Mouse (Mus musculus) lung, embryonic 14.5 days (tissue): ENCODE data around the gene Irs2. TPM values are rescaled to one million over a fixed set of nuclear protein-coding genes. Genes with fewer than 3 reads are reported as not detected.

Experiments used
- ATAC-seq: fragments of 200-750 bp; cut with Nextera tagmentation; 2 replicates; pipeline ENCODE4 v1.8.0; 2017; ENCODE audit warnings: mild to moderate bottlenecking, moderate TSS enrichment, moderate library complexity; ENCODE audit not compliant: insufficient read depth
- DNase-seq: peaks from one replicate; pipeline ENCODE4 v3.0.0-alpha.2; 2015
- H3K27ac ChIP-seq: fragments of 300-500 bp; sonication (generic); 2 replicates; pipeline ENCODE4 v1.5.1; 2014; ENCODE audit warnings: low read depth, mild to moderate bottlenecking, moderate library complexity
- H3K27me3 ChIP-seq: fragments of 300-500 bp; sonication (generic); 2 replicates; pipeline ENCODE4 v1.6.1; 2014; ENCODE audit warnings: low read length, control low read depth; ENCODE audit not compliant: insufficient read depth
- H3K36me3 ChIP-seq: fragments of 300-500 bp; sonication (generic); 2 replicates; pipeline ENCODE4 v1.6.1; 2014; ENCODE audit warnings: control low read depth; ENCODE audit not compliant: insufficient read depth
- H3K4me1 ChIP-seq: fragments of 300-500 bp; sonication (generic); 2 replicates; pipeline ENCODE4 v1.6.1; 2014; ENCODE audit warnings: antibody characterized with exemption, control low read depth; ENCODE audit not compliant: insufficient read depth
- H3K4me2 ChIP-seq: fragments of 300-500 bp; sonication (generic); 2 replicates; pipeline ENCODE4 v1.6.1; 2014; ENCODE audit warnings: mild to moderate bottlenecking
- H3K4me3 ChIP-seq: fragments of 300-500 bp; sonication (generic); 2 replicates; pipeline ENCODE4 v1.5.1; 2014; ENCODE audit warnings: low read depth, low read length
- H3K9ac ChIP-seq: fragments of 300-500 bp; sonication (generic); 2 replicates; pipeline ENCODE4 v1.6.1; 2014
- H3K9me3 ChIP-seq: fragments of 300-500 bp; sonication (generic); 2 replicates; pipeline ENCODE4 v1.6.1; 2016; ENCODE audit warnings: low read depth, low read length, control low read depth
- CTCF ChIP-seq: IDR thresholded peaks from 2 replicates; pipeline ENCODE4 v1.5.1; 2016; ENCODE audit warnings: antibody characterized with exemption, low read depth
- WGBS: fragments of 180-500 bp; shearing (Covaris S2); extraction: QIAGEN DNeasy Blood & Tissue Kit; methylation state at CpG from one replicate; pipeline ENCODE4 v1.1.7; 2014; 5-methylcytosine and 5-hydroxymethylcytosine counted together
- polyA plus RNA-seq: library from polyadenylated mRNA; unstranded; fragments of >200 nt; fragmentation: Nextera tagmentation; extraction: Ambion mirVana; gene quantifications from 2 replicates; pipeline ENCODE4 v1.2.1, GENCODE M21; 2014

Gene Irs2
- polyA plus RNA-seq, 1 experiment from 2014 or later, result 5.7 TPM

DNA sequence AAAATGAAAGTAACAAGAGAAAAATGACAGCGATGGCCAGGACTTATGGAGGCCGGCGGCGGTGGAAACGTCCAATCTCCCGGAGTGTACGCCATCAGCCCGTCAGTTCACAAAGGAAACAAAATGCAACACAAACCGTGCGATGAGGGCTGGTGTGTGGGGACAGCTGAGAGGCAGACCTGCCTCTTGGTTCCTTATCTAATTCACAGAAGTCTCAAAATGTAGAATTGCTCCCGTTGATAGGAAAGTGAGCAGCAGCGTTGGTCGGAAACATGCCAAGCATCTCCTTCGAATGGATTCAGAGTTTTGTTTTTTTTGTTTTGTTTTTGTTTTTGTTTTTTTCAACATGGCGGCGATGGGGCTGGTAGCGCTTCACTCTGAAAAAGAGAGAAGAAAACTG lies 21.6 kb downstream of the Irs2 start:
- no peaks in the 10 kb centered on the region for H3K9me3 ChIP-seq
- no peak for ATAC-seq
- H3K9ac ChIP-seq, result no peak overlapping the region
- H3K27ac ChIP-seq, result no peak overlapping the region
- peaks cover 10% of the 10 kb centered on the region for H3K4me1 ChIP-seq
- H3K4me3 ChIP-seq, result no peak overlapping the region
- DNase-seq, result no peak
- peaks cover 37% of the 10 kb centered on the region for H3K36me3 ChIP-seq
- WGBS, result 93% methylated on average over 17 of the region's 17 CpGs
- H3K27me3 ChIP-seq, result no peaks in the 10 kb centered on the region
- H3K4me2 ChIP-seq, result no peak overlapping the region
- no peak for TF ChIP-seq CTCF

DNA sequence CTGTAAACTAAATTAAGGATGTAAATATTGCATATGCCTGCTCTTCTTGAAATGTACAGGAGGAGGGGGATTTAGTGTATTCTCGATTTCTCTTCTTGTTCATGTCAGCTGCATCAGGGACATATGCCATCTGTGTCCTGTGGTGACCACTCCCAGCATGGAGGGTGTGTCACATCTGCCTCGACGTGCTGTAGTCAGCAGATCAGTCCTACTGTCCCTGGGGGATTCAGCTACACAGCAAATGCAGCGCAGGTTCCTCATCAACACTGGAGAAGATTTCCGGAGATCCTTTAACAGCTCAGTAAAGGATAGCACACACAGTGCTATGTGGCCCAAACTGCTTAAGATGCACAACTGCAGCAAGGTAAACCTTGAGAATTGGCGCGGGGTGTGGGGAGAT lies 23.2 kb downstream of the Irs2 start:
- 77% methylated on average over 7 of the region's 7 CpGs for WGBS
- Histone ChIP-seq H3K4me2 (no peak overlapping the region), H3K4me1 (peaks cover 2% of the 10 kb centered on the region; the same call in 1 of the 2 replicates), H3K9me3 (no peaks in the 10 kb centered on the region), H3K4me3 (no peak overlapping the region), H3K9ac (no peak overlapping the region), H3K27me3 (no peaks in the 10 kb centered on the region), H3K27ac (no peak overlapping the region), H3K36me3 (peaks cover 33% of the 10 kb centered on the region)
- TF ChIP-seq CTCF, result no peak
- ATAC-seq (no peak), DNase-seq (no peak)

DNA sequence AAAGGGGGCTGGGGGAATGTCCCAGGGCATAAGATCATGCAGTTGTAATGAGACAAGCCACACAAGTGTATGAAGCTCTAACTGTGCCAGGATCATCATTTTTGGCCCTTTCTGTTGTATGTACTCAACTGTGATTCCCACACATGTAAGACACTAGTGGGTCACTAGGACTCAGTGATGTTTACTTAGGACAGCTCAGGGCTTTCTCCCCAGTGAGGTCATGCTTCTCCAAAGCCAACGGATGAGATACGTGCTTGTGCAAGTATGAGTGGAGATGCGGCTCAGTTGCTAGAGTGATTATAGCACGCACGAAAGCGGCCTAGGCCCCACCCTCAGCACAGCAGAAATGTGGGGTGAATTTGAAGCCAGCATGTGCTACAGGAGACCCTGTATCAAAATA lies 27.4 kb downstream of the Irs2 start:
- Histone ChIP-seq H3K9me3 (no peaks in the 10 kb centered on the region), H3K9ac (no peak overlapping the region), H3K27me3 (no peaks in the 10 kb centered on the region), H3K4me3 (no peak overlapping the region), H3K4me1 (peaks cover 35% of the 10 kb centered on the region), H3K36me3 (peaks cover 13% of the 10 kb centered on the region), H3K4me2 (no peak overlapping the region), H3K27ac (no peak overlapping the region)
- TF ChIP-seq CTCF, result no peak
- 86% methylated on average over 6 of the region's 6 CpGs for WGBS
- DNase-seq (no peak), ATAC-seq (no peak)

DNA sequence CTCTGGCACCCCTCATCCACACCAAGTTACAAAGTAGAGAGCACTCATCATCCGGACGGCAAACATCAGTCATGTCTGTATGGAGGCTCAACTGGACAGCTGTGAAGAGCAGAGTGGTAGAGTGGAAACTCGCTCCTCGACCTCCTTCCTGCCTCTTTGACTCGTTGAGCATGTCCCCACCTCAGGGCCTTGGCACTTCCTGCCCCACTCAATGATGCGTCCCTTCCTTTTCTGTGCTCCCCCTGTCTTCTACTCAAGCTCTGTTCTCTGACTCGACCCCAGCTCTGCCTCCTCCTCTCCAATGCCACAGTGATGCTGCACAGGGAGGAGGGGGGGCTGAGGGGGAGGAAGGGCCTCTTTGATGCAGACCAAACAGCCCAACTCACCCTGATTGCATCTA lies 28.3 kb downstream of the Irs2 start:
- Histone ChIP-seq H3K9ac (no peak overlapping the region), H3K4me1 (peaks cover 44% of the 10 kb centered on the region), H3K4me3 (no peak overlapping the region), H3K27ac (no peak overlapping the region), H3K4me2 (no peak overlapping the region), H3K36me3 (peaks cover 8% of the 10 kb centered on the region), H3K9me3 (no peaks in the 10 kb centered on the region), H3K27me3 (no peaks in the 10 kb centered on the region)
- WGBS, result 32% methylated on average over 7 of the region's 7 CpGs
- TF ChIP-seq CTCF, result no peak
- DNase-seq (no peak), ATAC-seq (no peak)

DNA sequence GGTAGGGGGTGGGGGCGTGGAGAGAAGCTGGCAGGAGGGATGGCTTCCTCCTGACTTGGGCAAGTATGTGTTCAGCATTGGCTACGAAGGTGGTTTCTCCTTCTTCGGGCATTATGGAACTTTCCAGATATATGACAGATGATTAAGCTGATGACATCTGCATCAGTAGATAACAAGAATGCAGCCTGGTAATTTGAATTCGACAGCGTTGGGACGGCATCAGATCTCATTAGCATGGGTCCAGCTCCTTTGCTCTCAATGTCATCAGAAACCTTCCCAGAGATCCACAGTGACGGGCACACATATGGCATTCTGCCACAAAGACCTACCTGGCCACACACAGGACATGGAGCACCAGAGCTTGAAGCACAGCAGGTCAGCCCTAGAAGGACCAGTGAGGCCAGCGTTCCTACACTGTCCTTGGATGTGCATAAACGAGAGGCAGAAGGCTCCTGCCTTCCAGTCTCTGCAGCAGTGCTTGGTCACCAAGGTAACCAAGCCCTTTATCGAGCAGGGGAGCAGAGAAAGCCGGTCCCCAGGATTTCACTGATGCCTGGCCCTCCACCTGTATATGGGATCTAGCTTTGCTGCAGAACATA lies 29.0 kb downstream of the Irs2 start:
- no peak overlapping the region for H3K4me3 ChIP-seq
- WGBS, result 64% methylated on average over 11 of the region's 11 CpGs
- H3K27ac ChIP-seq, result no peak overlapping the region
- TF ChIP-seq CTCF, result no peak
- no peak overlapping the region for H3K9ac ChIP-seq
- no peaks in the 10 kb centered on the region for H3K9me3 ChIP-seq
- H3K36me3 ChIP-seq, result peaks cover 2% of the 10 kb centered on the region; the same call in 1 of the 2 replicates
- H3K4me1 ChIP-seq, result peaks cover 49% of the 10 kb centered on the region
- DNase-seq (no peak), ATAC-seq (no peak)
- no peak overlapping the region for H3K4me2 ChIP-seq
- H3K27me3 ChIP-seq, result no peaks in the 10 kb centered on the region

- Histone ChIP-seq H3K4me2 (peak overlapping the region; percentile 39), H3K4me1 (peaks cover 57% of the 10 kb centered on the region), H3K27ac (peak overlapping the region; percentile 98), H3K27me3 (no peaks in the 10 kb centered on the region), H3K36me3 (no peaks in the 10 kb centered on the region), H3K9me3 (no peaks in the 10 kb centered on the region), H3K9ac (no peak overlapping the region; the same call in none of the 2 replicates), H3K4me3 (no peak overlapping the region)
- DNase-seq (peak; percentile 96), ATAC-seq (peak; percentile 71)
- no peak for TF ChIP-seq CTCF
- 11% methylated on average over 21 of the region's 21 CpGs for WGBS
These were observed 29.9 kb downstream of the Irs2 start for GRCm38 (mm10) chr8:10978377-10978776.

GRCm38 (mm10) chr8:10977742-10978376 lies 30.4 kb downstream of the Irs2 start:
- H3K9me3 ChIP-seq, result no peaks in the 10 kb centered on the region
- H3K27me3 ChIP-seq, result no peaks in the 10 kb centered on the region
- peak; percentile 70 for ATAC-seq
- no peak overlapping the region; the same call in 1 of the 2 replicates for H3K9ac ChIP-seq
- peaks cover 60% of the 10 kb centered on the region for H3K4me1 ChIP-seq
- 23% methylated on average over 7 of the region's 7 CpGs for WGBS
- no peaks in the 10 kb centered on the region for H3K36me3 ChIP-seq
- TF ChIP-seq CTCF, result no peak
- H3K4me3 ChIP-seq, result no peak overlapping the region
- H3K27ac ChIP-seq, result peak overlapping the region; percentile 98
- DNase-seq, result peak; percentile 89
- H3K4me2 ChIP-seq, result peak overlapping the region; percentile 39
